Mouse (Mus musculus) heart, postnatal 10 days (tissue): ENCODE results near the gene Hyal6. TPM values are rescaled to one million over a fixed set of nuclear protein-coding genes. Genes with fewer than 3 reads are reported as not detected.

Experiments
- DNase-seq, 2 experiments: peaks; one replicate each; pipeline ENCODE4 v3.0.0; 2021
- intact Hi-C: fragments of 180-260 bp; cut with DNase I; formaldehyde crosslinking; loops from one replicate; pipeline ENCODE4 v1.15.1; 2025
- total RNA-seq, 2 experiments: library from RNA; stranded (reverse); gene quantifications; 2 replicates each; pipeline ENCODE4 v1.2.3; 2021

Hyal6 gene
- total RNA-seq: not detected

DNA sequence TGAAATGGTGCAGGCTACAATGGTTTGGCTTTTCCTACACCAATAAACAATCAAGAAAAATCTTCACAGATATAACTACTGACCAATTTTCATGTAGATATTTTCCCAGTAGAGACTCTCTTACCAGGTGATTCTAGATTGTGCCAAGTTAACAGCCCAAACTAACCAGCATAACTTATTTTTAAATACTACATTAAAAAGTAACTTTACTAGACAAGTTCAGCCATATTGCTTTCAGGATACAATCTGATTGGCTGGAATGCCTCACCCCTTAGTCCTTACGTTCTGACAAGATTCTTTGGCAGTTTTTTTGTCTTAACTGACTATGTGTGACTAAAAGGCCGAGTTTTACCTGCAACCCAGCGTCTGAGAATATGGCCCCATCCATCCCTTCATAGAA lies at the start of gene Hyal6:
Gene Hyal6 (plus strand): TSS at position 301 of the 400 bp plus-strand sequence.
- intact Hi-C loops: no loop called here
- DNase-seq: no peak

DNA sequence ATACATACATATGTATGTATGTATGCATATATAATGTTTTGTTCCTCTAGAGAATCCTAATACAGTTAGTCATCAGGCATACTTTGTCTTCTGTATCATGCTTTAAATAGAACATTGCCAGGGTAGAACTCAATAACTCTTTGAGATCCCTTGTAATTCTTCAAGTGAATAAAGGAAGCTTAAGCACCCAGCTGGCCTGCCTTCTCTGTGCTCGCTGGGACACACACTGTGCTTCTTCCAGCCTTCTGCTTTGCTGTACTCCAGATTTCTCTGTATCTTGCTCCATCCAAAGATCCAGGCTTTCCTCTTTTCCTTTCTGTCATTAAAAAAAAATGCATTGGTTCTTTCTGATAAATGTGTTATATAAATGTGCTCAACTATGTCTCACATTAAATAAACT lies 45.2 kb upstream of the Hyal6 start:
- DNase-seq: no peak
- intact Hi-C loops: no loop called here

DNA sequence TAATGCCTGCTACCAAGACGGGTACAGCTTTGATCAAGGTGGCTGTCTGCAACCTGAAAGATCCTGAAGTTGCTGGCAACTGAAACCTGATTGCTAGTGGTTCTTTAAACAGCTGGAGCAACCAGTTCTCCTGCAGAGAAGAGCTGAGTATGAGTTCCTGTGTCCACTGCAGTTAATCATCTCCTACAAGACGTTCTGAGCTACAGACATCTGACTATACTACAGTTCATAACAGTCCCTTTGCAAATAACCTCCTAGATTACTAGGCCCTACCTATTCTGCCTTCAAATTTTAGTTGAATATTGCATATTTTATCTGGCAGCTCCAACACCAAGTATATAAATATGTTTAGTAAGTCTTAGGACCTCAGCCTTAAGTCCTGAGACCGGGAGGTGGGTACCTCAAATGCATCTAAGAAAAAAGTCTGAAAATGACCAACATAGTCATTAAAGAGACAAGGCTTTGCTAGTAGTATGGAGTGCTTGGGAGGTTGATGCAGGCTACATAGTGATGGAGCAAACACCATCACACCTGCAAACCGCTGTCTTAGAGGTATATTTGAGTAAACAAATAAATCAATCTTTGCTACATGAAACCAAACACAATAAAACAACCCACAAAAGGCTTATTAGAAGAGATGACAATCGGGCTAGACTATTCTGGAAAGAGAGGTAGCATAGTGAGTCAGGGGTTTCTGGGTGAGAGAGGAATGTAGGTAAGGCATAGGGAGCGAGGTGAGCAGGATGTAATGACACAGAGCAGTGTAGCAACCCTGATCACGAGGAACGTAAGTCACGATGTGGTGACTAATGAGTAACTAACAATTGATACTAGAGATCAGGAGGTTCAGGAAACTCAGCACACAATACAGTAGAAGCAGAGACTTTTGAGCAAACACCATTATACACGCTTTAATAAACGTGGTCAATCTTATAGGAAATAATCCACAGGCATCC lies 38.3 kb upstream of the Hyal6 start:
- DNase-seq: no peak
- intact Hi-C loops: no loop called here

DNA sequence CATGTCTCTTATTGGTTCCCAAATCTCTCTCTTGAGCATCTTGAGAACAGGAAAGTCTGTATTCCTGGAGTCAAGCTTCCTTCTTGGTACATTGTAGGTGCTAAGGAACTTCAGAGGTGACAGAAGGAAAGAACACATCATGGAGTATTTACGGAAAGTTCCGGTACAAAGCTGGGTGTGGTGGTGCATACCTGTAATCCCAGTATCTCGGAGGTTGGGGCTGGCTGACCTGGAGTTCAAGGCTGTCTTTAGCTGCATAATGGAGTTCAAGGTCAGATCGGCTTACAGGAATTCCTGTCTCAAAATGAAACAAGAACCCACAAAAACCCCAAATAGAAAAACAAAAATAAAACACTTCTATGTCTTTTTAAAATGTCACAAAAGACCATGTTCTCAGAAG lies 36.9 kb upstream of the Hyal6 start:
- intact Hi-C loops: no loop called here
- DNase-seq: no peak

DNA sequence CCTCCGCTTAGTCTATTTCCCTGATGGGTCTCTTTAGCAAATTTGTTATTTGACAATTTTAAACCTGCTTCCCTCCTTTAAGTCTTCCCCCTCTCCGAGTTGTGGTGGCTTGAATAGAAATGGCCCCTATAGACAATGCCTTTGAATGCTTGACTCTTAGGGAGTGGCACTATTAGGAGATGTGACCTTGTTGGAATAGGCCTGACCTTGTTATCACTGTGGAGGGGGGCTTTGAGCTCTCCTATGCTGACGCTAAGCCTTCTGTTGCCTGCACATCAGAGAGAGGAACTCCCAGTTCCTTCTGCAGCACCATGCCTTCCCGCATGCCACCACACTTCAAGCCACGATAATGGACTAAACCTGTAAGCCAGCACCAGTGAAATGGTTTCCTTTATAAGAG lies 35.8 kb upstream of the Hyal6 start:
- intact Hi-C loops: no loop called here
- no peak for DNase-seq

DNA sequence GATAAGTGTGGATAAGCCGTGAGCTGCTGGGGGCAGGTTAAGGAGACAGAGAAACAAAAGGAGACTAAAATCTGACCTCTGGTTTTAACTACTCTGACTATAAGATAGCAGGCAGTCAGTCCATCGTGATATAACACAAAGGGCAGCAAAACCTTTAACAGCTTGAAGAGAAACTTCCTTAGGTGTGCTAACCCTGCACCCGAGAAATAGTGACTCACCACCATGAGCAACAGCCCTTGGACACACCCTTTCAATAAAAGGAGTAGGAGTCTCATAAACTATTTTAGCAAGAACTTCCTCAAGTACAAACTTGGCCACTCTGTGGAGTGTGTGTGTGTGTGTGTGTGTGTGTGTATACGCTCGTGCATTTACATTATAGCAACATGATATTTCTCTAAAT lies 26.0 kb upstream of the Hyal6 start:
- intact Hi-C loops: no loop called here
- no peak for DNase-seq

DNA sequence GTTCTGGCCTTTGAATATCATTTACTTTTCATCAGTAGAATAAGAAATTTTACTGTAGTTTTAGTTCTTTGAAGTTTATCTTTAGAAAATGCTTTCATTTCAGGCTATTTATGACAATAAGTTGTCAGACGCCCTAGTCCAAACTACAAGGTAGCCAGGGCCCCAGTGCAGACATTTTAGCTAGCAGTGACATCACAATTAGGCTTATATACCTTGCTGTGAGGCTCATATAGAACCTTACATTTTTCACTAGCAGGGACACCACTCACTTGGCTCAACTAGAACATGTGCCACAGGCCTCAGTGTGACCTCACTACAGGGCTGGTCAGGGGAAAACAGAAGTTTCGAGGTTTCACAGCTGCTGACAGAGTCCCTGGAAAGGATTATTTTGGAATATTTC lies 25.5 kb upstream of the Hyal6 start:
- intact Hi-C loops: no loop called here
- no peak for DNase-seq

DNA sequence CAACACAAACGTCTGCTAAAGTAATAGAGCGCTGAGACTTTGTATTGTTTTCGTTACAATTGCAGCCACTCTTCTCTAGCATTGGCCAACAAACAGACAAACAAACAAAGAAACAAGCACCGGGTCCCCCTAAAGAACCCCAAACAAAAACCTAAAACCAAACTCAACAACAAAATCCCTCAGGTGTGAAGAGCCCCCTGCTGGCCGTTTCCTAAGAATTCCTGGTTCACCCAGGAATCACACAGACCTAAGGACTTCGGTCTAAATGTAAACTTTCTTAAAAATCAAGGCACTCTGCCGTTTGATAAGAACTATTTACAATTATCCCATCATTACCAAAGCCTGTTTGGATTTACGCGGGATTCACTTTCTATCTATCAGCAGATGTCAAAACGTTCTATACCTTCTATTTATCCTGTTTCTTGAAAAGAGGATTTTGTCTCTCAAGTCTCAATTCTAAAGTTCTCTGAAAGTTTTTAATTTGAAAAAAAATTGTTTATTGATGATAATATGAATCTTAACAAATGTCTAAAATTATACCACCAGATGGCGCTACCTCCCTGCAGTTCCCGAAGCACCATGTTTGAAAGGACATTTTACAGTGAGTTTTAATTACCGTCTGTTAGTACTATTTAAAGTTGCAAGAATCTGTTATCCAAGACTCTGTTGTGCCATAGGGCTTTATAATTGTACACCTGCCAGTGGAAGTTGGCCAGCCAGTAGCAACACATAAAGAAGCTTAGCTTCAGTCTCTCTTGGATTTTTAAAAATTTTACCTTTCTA lies 11.5 kb upstream of the Hyal6 start:
- peak; percentile 13 to 33 for DNase-seq
- intact Hi-C loops: loop anchor here (1.0 to 10.0 kb wide), 7 partner anchors 94 to 1043 kb away; partner anchors contain the start of genes Asb15 and Ndufa5

DNA sequence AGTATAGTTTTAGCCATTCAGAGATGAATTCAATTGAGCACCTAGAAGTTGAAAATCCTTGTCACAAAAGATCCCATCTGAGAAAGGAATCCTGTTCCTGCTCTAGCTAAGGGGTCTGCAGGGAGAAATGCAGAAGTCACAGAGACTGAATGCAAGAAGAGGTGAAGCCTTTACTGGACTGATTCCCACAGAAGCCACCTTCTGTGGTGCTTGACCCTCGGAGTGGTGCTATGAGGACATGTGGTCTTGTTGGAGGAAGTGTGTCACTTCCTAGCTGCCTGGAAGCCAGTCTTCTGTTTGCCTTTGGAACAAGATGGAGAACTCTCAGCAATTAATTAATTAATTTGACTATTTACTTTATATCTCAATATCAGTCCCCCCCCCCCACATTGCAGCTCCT lies 4.9 kb upstream of the Hyal6 start:
- DNase-seq: no peak
- intact Hi-C loops: loop anchor here (10.0 kb wide), 1 partner anchor 1037 kb away; no protein-coding TSS in a partner anchor

DNA sequence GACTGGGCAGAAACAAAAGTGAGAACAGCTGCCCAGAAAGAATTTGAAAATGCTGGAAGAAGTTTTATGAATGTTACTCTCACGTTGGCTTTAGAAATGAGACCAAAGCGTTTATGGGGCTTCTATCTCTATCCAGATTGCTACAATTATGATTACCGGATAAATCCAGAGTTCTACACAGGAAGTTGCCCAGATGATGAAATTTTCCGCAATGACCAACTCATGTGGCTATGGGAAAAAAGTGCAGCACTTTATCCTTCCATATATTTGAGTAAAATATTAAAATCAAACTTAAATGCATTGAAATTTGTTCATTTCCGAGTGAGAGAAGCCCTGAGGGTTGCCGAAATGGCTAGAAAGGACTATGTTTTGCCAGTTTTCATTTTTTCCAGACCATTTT lies 1.5 kb downstream of the Hyal6 start:
- DNase-seq: no peak
- intact Hi-C loops: no loop called here

DNA sequence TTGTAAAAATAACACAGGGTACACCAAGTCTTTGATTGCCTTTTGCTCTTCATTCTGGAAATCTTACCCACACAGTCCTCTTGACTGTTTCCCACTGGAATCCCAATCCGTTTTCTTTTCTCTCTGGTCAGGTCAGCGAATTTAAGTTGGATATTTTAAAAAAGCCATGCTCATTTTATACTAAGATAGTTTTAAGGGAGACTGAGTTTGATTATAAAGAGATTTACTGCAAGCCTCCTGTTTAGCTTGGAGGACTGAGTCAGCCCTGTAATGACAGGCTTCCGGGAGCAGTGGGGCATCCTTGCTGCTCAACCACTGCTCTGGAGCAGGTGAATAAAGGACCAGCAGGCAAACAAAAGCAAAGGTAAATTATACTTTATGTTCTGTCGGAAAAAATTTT lies 15.0 kb downstream of the Hyal6 start, which contains the start of gene Hyal4:
Gene Hyal4 (plus strand): TSS at position 301 of the 400 bp plus-strand sequence.
- intact Hi-C loops: no loop called here
- no peak for DNase-seq

DNA sequence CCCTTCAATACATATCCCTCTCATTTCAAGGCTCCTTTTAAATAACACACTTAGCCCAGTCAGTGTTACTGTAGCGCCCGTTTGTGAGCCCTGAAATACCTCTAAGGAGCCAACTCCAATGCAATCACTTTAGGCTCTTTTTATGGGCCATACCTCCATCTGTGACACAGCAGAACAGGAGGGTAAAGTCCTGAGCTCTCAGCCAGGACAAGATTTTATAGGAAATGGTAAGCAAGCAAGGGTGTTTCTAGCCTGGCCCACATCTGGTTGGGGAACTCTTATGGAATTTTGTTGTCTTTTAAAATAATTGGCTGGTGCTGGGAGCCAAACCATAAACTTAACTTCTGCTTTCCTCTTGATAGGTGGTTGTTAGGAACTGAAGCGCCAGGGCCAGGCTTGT lies 26.2 kb downstream of the Hyal6 start:
- intact Hi-C loops: no loop called here

DNA sequence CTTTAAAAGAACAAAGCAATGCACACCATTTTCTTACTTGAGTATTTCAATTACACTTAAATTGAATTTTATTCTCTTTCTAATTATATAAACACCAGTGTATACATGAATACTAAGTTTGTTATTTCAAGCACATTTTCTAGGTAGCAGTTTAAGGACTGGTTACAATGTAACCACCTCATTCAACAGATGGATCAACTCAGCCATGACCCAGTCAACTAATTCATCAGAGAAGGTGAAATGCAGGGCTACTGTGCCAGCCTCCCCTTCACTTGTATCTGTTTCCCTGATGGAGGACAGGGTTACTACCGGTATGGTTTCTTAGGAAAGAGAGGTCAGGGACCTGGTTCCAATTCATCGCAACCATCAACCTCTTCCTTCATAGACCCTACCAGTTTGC lies 33.2 kb downstream of the Hyal6 start:
- no peak for DNase-seq
- intact Hi-C loops: no loop called here

More for the DNA sequence above, 26.2 kb downstream of the Hyal6 start:
- DNase-seq: no peak

DNA sequence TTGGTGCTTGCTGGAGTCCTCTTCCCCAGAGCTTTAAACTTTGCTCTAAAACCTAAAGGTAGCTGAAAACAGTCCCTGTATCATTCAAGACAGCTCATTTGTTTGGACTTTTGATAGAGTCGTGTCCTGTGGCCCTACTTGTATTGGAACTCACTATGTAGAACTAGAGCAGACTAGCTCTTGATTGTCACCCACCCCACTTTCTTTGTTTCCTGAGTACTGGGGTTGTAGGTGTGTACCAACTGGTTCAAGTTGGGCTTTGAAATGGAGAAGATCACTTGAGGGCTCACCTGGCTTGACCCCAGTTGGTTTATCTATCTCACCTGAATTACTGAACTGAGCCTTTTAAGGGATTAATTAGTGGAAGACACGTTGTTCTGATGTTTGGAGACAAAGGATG lies 46.1 kb downstream of the Hyal6 start:
- intact Hi-C loops: no loop called here
- no peak for DNase-seq

DNA sequence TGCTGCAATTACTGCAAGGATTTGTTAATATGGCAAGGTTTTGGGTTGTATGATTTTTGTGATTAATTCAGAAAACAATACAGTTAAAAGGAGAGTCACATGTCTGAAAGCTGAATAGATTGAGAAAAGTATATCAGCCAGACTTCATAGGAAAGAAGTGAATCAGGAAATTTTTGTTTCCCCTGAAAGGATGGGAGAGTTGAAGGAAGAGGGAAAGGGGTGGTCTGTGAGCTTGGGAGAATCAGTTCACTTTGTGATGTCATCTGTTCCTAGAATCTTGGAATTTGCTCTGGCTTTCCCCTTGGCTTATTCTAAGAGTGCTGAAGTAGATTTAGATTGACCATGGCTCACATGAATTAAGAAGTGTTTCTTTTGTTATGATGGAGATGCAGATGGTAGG lies 57.8 kb downstream of the Hyal6 start, which contains the start of gene Spam1:
Gene Spam1 (plus strand): TSS at position 301 of the 400 bp plus-strand sequence.
- DNase-seq: no peak
- intact Hi-C loops: no loop called here

Other genes starting within 250 kb of the Hyal6 start
- gene Iqub, start 218.2 kb upstream of the Hyal6 start, total RNA-seq: under 1 TPM; 0.17 to 0.25 TPM
- gene Ndufa5, start 205.2 kb upstream of the Hyal6 start, total RNA-seq: 1,000 to 10,000 TPM; 1,040 to 1,065 TPM
- 10 to 100 TPM; 20.1 to 22.7 TPM for gene Asb15, start 205.1 kb upstream of the Hyal6 start, total RNA-seq
- 100 to 1,000 TPM; 278 to 346 TPM for gene Lmod2, start 135.5 kb upstream of the Hyal6 start, total RNA-seq
- 10 to 100 TPM; 35.1 to 36.4 TPM for gene Wasl, start 68.2 kb upstream of the Hyal6 start, total RNA-seq
- not detected for gene Hyal4, start 15.1 kb downstream of the Hyal6 start, total RNA-seq
- gene Spam1, start 57.9 kb downstream of the Hyal6 start, total RNA-seq: not detected
- gene Hyal5, start 124.8 kb downstream of the Hyal6 start, total RNA-seq: not detected
- under 1 TPM; 0.10 to 0.12 TPM for gene Tmem229a, start 223.1 kb downstream of the Hyal6 start, total RNA-seq